Comparison of ENCODE assay signal across 14 mouse cellular contexts in the genomic region with DNA sequence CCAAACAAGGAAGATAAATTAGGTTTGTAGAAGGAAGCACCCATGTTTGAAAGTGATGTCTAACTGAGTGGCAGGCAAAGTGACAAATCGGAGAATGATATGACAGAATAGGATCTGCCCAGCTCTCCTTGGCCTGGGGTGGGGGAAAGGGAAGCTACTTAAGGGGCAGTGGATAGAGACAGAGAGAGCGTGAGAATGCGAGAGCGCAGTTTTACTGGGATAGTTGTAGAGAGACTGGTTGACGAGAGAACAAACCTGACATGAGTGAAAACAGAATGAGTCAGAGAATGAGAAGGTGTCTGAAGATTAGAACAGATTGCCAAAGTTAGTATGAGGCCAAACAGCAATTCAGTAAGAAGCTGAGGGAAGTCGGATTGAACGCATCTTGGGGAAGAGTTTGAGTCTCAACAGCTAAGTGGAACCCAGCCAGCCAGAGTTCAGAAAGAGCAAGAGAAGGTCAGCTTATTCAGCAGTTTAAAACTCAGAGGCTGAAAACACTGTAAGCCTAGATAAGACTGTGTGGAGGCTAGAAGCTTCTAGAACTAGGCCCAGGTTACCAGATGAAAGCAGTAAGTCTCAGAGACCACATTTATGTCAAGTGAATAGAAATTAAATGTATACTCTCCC. TPM values are rescaled to one million over a fixed set of nuclear protein-coding genes. Genes with fewer than 3 reads are reported as not detected.
A peak's percentile ranks its signal among the peaks of the same experiment; 100 is the strongest.
DNase-seq lines count a peak whose midpoint lies in the region; ATAC-seq lines count a peak whose summit lies in the region.
"Had no signal": no experiment of that assay in that cellular context is flagged by ENCODE, and none has a peak within 500 bp of the region (broad histone marks: within the 10 kb centered on the region; RNA-seq: fewer than 3 reads in every experiment).

No protein-coding gene starts in this region.

- peaks cover 5% of the 10 kb centered on the region; the same call in 1 of the 2 replicates for H3K4me1 ChIP-seq in liver, embryonic 11.5 days (replicated peaks; ENCODE audit: control insufficient read depth, insufficient read depth, low read length)
- no peaks in the 10 kb centered on the region for H3K4me1 ChIP-seq in hindbrain, embryonic 12.5 days
- 0 out of 2 replicates have a peak, but pooled peaks cover 3% of the 10 kb centered on the region for H3K4me1 ChIP-seq in forebrain, embryonic 12.5 days
- H3K4me1 ChIP-seq: midbrain, embryonic 12.5 days had no signal

- no peak overlapping the region for H3K27ac ChIP-seq in liver, embryonic 11.5 days (ENCODE audit: low read depth, low read length)
- no peak overlapping the region for H3K27ac ChIP-seq in hindbrain, embryonic 12.5 days
- H3K27ac ChIP-seq in forebrain, embryonic 12.5 days: no peak overlapping the region
- H3K27ac ChIP-seq: embryonic facial prominence, embryonic 10.5 days; layer of hippocampus, adult 2 months; limb, embryonic 15.5 days; midbrain, embryonic 12.5 days had no signal

- peak; percentile 37 for ATAC-seq in liver, embryonic 11.5 days (replicated peaks; ENCODE audit: low FRiP score)
- ATAC-seq in hindbrain, embryonic 12.5 days (ENCODE audit: low FRiP score): no peak
- no peak for ATAC-seq in forebrain, embryonic 12.5 days (ENCODE audit: low FRiP score)

- 81% methylated on average over 7 of the region's 7 CpGs for WGBS in liver, embryonic 11.5 days
- 92% methylated on average over 7 of the region's 7 CpGs for WGBS in hindbrain, embryonic 12.5 days
- WGBS in forebrain, embryonic 12.5 days: 88% methylated on average over 7 of the region's 7 CpGs

- H3K36me3 ChIP-seq in liver, embryonic 11.5 days (ENCODE audit: control insufficient read depth, insufficient read depth, low read length): no peaks in the 10 kb centered on the region
- H3K36me3 ChIP-seq in hindbrain, embryonic 12.5 days: 0 out of 2 replicates have a peak, but pooled peaks cover 6% of the 10 kb centered on the region
- no peaks in the 10 kb centered on the region for H3K36me3 ChIP-seq in forebrain, embryonic 12.5 days (replicated peaks)

- no peaks in the 10 kb centered on the region for H3K9me3 ChIP-seq in liver, embryonic 11.5 days (ENCODE audit: control insufficient read depth, low read length)
- no peaks in the 10 kb centered on the region for H3K9me3 ChIP-seq in hindbrain, embryonic 12.5 days (replicated peaks)
- H3K9me3 ChIP-seq in forebrain, embryonic 12.5 days: no peaks in the 10 kb centered on the region
- H3K9me3 ChIP-seq: embryonic facial prominence, embryonic 10.5 days; limb, embryonic 15.5 days; midbrain, embryonic 12.5 days had no signal

- no peak overlapping the region for H3K4me3 ChIP-seq in liver, embryonic 11.5 days (ENCODE audit: low read depth, low read length)
- no peak overlapping the region for H3K4me3 ChIP-seq in hindbrain, embryonic 12.5 days
- H3K4me3 ChIP-seq in forebrain, embryonic 12.5 days (replicated peaks): no peak overlapping the region
- H3K4me3 ChIP-seq: layer of hippocampus, adult 2 months; limb, embryonic 15.5 days; midbrain, embryonic 12.5 days; myocyte had no signal

- H3K27me3 ChIP-seq in liver, embryonic 11.5 days (replicated peaks; ENCODE audit: control insufficient read depth, insufficient read depth, low read length): no peaks in the 10 kb centered on the region
- H3K27me3 ChIP-seq in hindbrain, embryonic 12.5 days: no peaks in the 10 kb centered on the region
- no peaks in the 10 kb centered on the region for H3K27me3 ChIP-seq in forebrain, embryonic 12.5 days
- H3K27me3 ChIP-seq: limb, embryonic 15.5 days; midbrain, embryonic 12.5 days had no signal

- H3K4me2 ChIP-seq in liver, embryonic 11.5 days: no peak overlapping the region; the same call in 1 of the 2 replicates
- no peak overlapping the region for H3K4me2 ChIP-seq in hindbrain, embryonic 12.5 days (replicated peaks)
- no peak overlapping the region for H3K4me2 ChIP-seq in forebrain, embryonic 12.5 days
- H3K4me2 ChIP-seq: limb, embryonic 15.5 days; midbrain, embryonic 12.5 days had no signal

- H3K9ac ChIP-seq in liver, embryonic 11.5 days (ENCODE audit: low read depth, low read length): no peak overlapping the region
- H3K9ac ChIP-seq in hindbrain, embryonic 12.5 days: no peak overlapping the region
- no peak overlapping the region for H3K9ac ChIP-seq in forebrain, embryonic 12.5 days
- H3K9ac ChIP-seq: limb, embryonic 15.5 days; midbrain, embryonic 12.5 days had no signal

- no peak for DNase-seq in liver, embryonic 11.5 days (ENCODE audit: low spot score)
- DNase-seq in liver: no peak
- peak; percentile 22 for DNase-seq in adipocyte (ENCODE audit: low spot score)
- DNase-seq in kidney, postnatal 4 days: peak; percentile 48 to 60
- DNase-seq in lung, postnatal 36 days: peak; percentile 48
- DNase-seq in natural killer cell, adult 2 months (ENCODE audit: low spot score in 2 of 2): no peak
- DNase-seq: adrenal gland, postnatal 14 days had no signal

RNA-seq across cellular contexts. Expression of a gene that starts 9.9 kb away (rescaled TPM):
- 14.6 and 17.7 TPM in 2 replicates for polyA plus RNA-seq in liver, embryonic 11.5 days (2014; fragmentation: Nextera tagmentation; extraction: Ambion mirVana)
- 19.4 and 19.5 TPM in 2 replicates for polyA plus RNA-seq in hindbrain, embryonic 12.5 days (2016; fragmentation: Nextera tagmentation; extraction: Ambion mirVana)
- 17.3 and 18.1 TPM in 2 replicates for polyA plus RNA-seq in forebrain, embryonic 12.5 days (2016; fragmentation: Nextera tagmentation; extraction: Ambion mirVana)

Comparison
In these comparisons a context has a peak if more than half of its experiments do, and no peak if none do; other contexts are left out.
1. DNase-seq: peak in adipocyte (single experiment), kidney, postnatal 4 days (2 of 2) and lung, postnatal 36 days (single experiment); none in liver, embryonic 11.5 days (single experiment), liver (single experiment) and natural killer cell, adult 2 months (0 of 2).